Mouse (Mus musculus): ENCODE measurements at regions not wholly inside any gene's neighbourhood (a gene's known extent, or its start where the extent isn't known, plus 50 kb on each side); places are given as distances from the start of the nearest gene placed in this dataset.

- Histone ChIP-seq H3K27ac (ENCODE audit: low read depth, low read length) (0 out of 2 replicates have a peak overlapping the region, but pooled peaks have one; percentile 6), H3K4me2 (0 out of 2 replicates have a peak overlapping the region, but pooled peaks have one; percentile 3), H3K27me3 (ENCODE audit: control insufficient read depth, insufficient read depth, low read length) (peaks cover 2% of the 10 kb centered on the region; the same call in 1 of the 2 replicates), H3K9me3 (replicated peaks; ENCODE audit: control insufficient read depth, low read length) (no peaks in the 10 kb centered on the region), H3K9ac (ENCODE audit: low read depth, low read length) (no peak overlapping the region), H3K4me1 (ENCODE audit: control insufficient read depth, insufficient read depth, low read length) (0 out of 2 replicates have a peak, but pooled peaks cover 3% of the 10 kb centered on the region), H3K36me3 (ENCODE audit: control insufficient read depth, insufficient read depth, low read length) (no peaks in the 10 kb centered on the region), H3K4me3 (ENCODE audit: low read depth, low read length) (no peak overlapping the region)
- 44% methylated on average over 8 of the region's 8 CpGs for WGBS (ENCODE audit: insufficient replicate concordance)
- ATAC-seq (replicated peaks; ENCODE audit: insufficient number of reproducible peaks, low FRiP score, low TSS enrichment), result peak; percentile 22; the same call in 1 of the 2 replicates
These were observed 115.6 kb upstream of the Card11 start for GRCm38 (mm10) chr5:141115963-141116362.

- ATAC-seq (replicated peaks; ENCODE audit: insufficient number of reproducible peaks, low FRiP score, low TSS enrichment), result no peak
- Histone ChIP-seq H3K4me3 (ENCODE audit: low read depth, low read length) (no peak overlapping the region), H3K27ac (ENCODE audit: low read depth, low read length) (no peak overlapping the region), H3K9ac (ENCODE audit: low read depth, low read length) (no peak overlapping the region), H3K27me3 (ENCODE audit: control insufficient read depth, insufficient read depth, low read length) (no peaks in the 10 kb centered on the region), H3K36me3 (ENCODE audit: control insufficient read depth, insufficient read depth, low read length) (no peaks in the 10 kb centered on the region), H3K4me1 (ENCODE audit: control insufficient read depth, insufficient read depth, low read length) (no peaks in the 10 kb centered on the region), H3K9me3 (replicated peaks; ENCODE audit: control insufficient read depth, low read length) (no peaks in the 10 kb centered on the region), H3K4me2 (no peak overlapping the region)
- WGBS (ENCODE audit: insufficient replicate concordance), result 80% methylated on average over 7 of the region's 7 CpGs
These were observed 115.4 kb upstream of the Sdk1 start for GRCm38 (mm10) chr5:141125870-141126269.

DNA sequence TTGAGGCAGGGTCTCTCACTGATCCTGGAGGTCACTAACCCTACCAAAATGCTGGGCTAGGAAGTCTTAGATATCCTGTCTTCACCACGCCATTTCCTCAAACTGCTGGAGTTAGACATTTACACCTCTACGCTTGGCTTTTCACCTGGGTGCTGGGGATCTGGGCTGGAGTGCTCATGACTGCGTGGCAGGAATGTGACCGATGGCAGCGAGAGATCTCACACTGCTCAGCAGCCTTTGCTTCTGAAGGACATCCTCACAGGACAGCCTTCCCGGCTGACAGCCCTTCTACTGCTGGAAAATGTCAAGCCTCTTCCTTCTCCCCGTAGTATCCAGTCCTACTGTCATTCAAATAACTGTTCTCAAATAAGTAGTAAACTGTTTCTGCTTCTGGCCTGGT is 114.8 kb upstream of the Sdk1 start:
- no peak overlapping the region for H3K27ac ChIP-seq (ENCODE audit: low read depth, low read length)
- no peaks in the 10 kb centered on the region for H3K36me3 ChIP-seq (ENCODE audit: control insufficient read depth, insufficient read depth, low read length)
- no peak overlapping the region for H3K4me2 ChIP-seq
- ATAC-seq (replicated peaks; ENCODE audit: insufficient number of reproducible peaks, low FRiP score, low TSS enrichment), result no peak
- no peak overlapping the region for H3K4me3 ChIP-seq (ENCODE audit: low read depth, low read length)
- no peaks in the 10 kb centered on the region for H3K27me3 ChIP-seq (ENCODE audit: control insufficient read depth, insufficient read depth, low read length)
- H3K4me1 ChIP-seq (ENCODE audit: control insufficient read depth, insufficient read depth, low read length), result no peaks in the 10 kb centered on the region
- 47% methylated on average over 7 of the region's 7 CpGs for WGBS (ENCODE audit: insufficient replicate concordance)
- H3K9me3 ChIP-seq (replicated peaks; ENCODE audit: control insufficient read depth, low read length), result no peaks in the 10 kb centered on the region
- no peak overlapping the region for H3K9ac ChIP-seq (ENCODE audit: low read depth, low read length)

GRCm38 (mm10) chr5:141131036-141131435 is 110.3 kb upstream of the Sdk1 start:
- ATAC-seq (replicated peaks; ENCODE audit: insufficient number of reproducible peaks, low FRiP score, low TSS enrichment), result no peak
- WGBS (ENCODE audit: insufficient replicate concordance), result 82% methylated on average over 1 of the region's 1 CpGs
- no peak overlapping the region for H3K4me2 ChIP-seq
- H3K9ac ChIP-seq (ENCODE audit: low read depth, low read length), result no peak overlapping the region
- H3K27me3 ChIP-seq (ENCODE audit: control insufficient read depth, insufficient read depth, low read length), result no peaks in the 10 kb centered on the region
- H3K4me3 ChIP-seq (ENCODE audit: low read depth, low read length), result no peak overlapping the region
- H3K36me3 ChIP-seq (ENCODE audit: control insufficient read depth, insufficient read depth, low read length), result no peaks in the 10 kb centered on the region
- H3K27ac ChIP-seq (ENCODE audit: low read depth, low read length), result no peak overlapping the region
- H3K9me3 ChIP-seq (replicated peaks; ENCODE audit: control insufficient read depth, low read length), result no peaks in the 10 kb centered on the region
- peaks cover 7% of the 10 kb centered on the region for H3K4me1 ChIP-seq (ENCODE audit: control insufficient read depth, insufficient read depth, low read length)

GRCm38 (mm10) chr5:141131906-141132305 is 109.4 kb upstream of the Sdk1 start:
- no peak overlapping the region for H3K4me2 ChIP-seq
- H3K27me3 ChIP-seq (ENCODE audit: control insufficient read depth, insufficient read depth, low read length), result no peaks in the 10 kb centered on the region
- peaks cover 11% of the 10 kb centered on the region for H3K4me1 ChIP-seq (ENCODE audit: control insufficient read depth, insufficient read depth, low read length)
- 26% methylated on average over 9 of the region's 9 CpGs for WGBS (ENCODE audit: insufficient replicate concordance)
- H3K4me3 ChIP-seq (ENCODE audit: low read depth, low read length), result no peak overlapping the region
- no peak overlapping the region for H3K9ac ChIP-seq (ENCODE audit: low read depth, low read length)
- H3K9me3 ChIP-seq (replicated peaks; ENCODE audit: control insufficient read depth, low read length), result no peaks in the 10 kb centered on the region
- H3K27ac ChIP-seq (ENCODE audit: low read depth, low read length), result no peak overlapping the region
- ATAC-seq (replicated peaks; ENCODE audit: insufficient number of reproducible peaks, low FRiP score, low TSS enrichment), result no peak
- no peaks in the 10 kb centered on the region for H3K36me3 ChIP-seq (ENCODE audit: control insufficient read depth, insufficient read depth, low read length)

GRCm38 (mm10) chr5:141136239-141136638 is 105.1 kb upstream of the Sdk1 start:
- no peak overlapping the region for H3K9ac ChIP-seq (ENCODE audit: low read depth, low read length)
- no peaks in the 10 kb centered on the region for H3K27me3 ChIP-seq (ENCODE audit: control insufficient read depth, insufficient read depth, low read length)
- no peak overlapping the region for H3K27ac ChIP-seq (ENCODE audit: low read depth, low read length)
- no peak overlapping the region for H3K4me2 ChIP-seq
- H3K4me3 ChIP-seq (ENCODE audit: low read depth, low read length), result no peak overlapping the region
- no peaks in the 10 kb centered on the region for H3K36me3 ChIP-seq (ENCODE audit: control insufficient read depth, insufficient read depth, low read length)
- WGBS (ENCODE audit: insufficient replicate concordance), result 36% methylated on average over 4 of the region's 4 CpGs
- H3K4me1 ChIP-seq (ENCODE audit: control insufficient read depth, insufficient read depth, low read length), result peaks cover 30% of the 10 kb centered on the region
- ATAC-seq (replicated peaks; ENCODE audit: insufficient number of reproducible peaks, low FRiP score, low TSS enrichment), result no peak
- no peaks in the 10 kb centered on the region for H3K9me3 ChIP-seq (replicated peaks; ENCODE audit: control insufficient read depth, low read length)

- no peak for ATAC-seq (replicated peaks; ENCODE audit: insufficient number of reproducible peaks, low FRiP score, low TSS enrichment)
These were observed 103.6 kb upstream of the Sdk1 start for GRCm38 (mm10) chr5:141137716-141138115.

GRCm38 (mm10) chr5:141138771-141139360 is 102.4 kb upstream of the Sdk1 start:
- H3K9me3 ChIP-seq (replicated peaks; ENCODE audit: control insufficient read depth, low read length), result no peaks in the 10 kb centered on the region
- H3K36me3 ChIP-seq (ENCODE audit: control insufficient read depth, insufficient read depth, low read length), result no peaks in the 10 kb centered on the region
- 47% methylated on average over 12 of the region's 12 CpGs for WGBS (ENCODE audit: insufficient replicate concordance)
- peak overlapping the region; percentile 16; the same call in 1 of the 2 replicates for H3K4me2 ChIP-seq
- H3K9ac ChIP-seq (ENCODE audit: low read depth, low read length), result 0 out of 2 replicates have a peak overlapping the region, but pooled peaks have one; percentile 16
- peaks cover 26% of the 10 kb centered on the region for H3K4me1 ChIP-seq (ENCODE audit: control insufficient read depth, insufficient read depth, low read length)
- H3K4me3 ChIP-seq (ENCODE audit: low read depth, low read length), result no peak overlapping the region
- H3K27me3 ChIP-seq (ENCODE audit: control insufficient read depth, insufficient read depth, low read length), result no peaks in the 10 kb centered on the region
- H3K27ac ChIP-seq (ENCODE audit: low read depth, low read length), result 0 out of 2 replicates have a peak overlapping the region, but pooled peaks have one; percentile 2
- no peak for ATAC-seq (replicated peaks; ENCODE audit: insufficient number of reproducible peaks, low FRiP score, low TSS enrichment)

More at GRCm38 (mm10) chr5:141137716-141138115, 103.6 kb upstream of the Sdk1 start:
- WGBS (ENCODE audit: insufficient replicate concordance), result 54% methylated on average over 3 of the region's 3 CpGs
- Histone ChIP-seq H3K4me1 (ENCODE audit: control insufficient read depth, insufficient read depth, low read length) (peaks cover 26% of the 10 kb centered on the region), H3K9me3 (replicated peaks; ENCODE audit: control insufficient read depth, low read length) (no peaks in the 10 kb centered on the region), H3K27ac (ENCODE audit: low read depth, low read length) (no peak overlapping the region), H3K9ac (ENCODE audit: low read depth, low read length) (no peak overlapping the region), H3K36me3 (ENCODE audit: control insufficient read depth, insufficient read depth, low read length) (no peaks in the 10 kb centered on the region), H3K4me2 (no peak overlapping the region), H3K27me3 (ENCODE audit: control insufficient read depth, insufficient read depth, low read length) (no peaks in the 10 kb centered on the region), H3K4me3 (ENCODE audit: low read depth, low read length) (no peak overlapping the region)

All from heart, embryonic 11.5 days (tissue).